Mouse (Mus musculus): Measurements from ENCODE around the gene Abhd16a. TPM values are rescaled to one million over a fixed set of nuclear protein-coding genes. Genes with fewer than 3 reads are reported as not detected.

The Abhd16a gene
- polyA plus RNA-seq, 1 experiment from 2014 or later = 89.6 TPM

- Histone ChIP-seq H3K9me3 (no peaks in the 10 kb centered on the region), H3K27ac (peak overlapping the region; percentile 88; the same call in 1 of the 2 replicates), H3K4me1 (peaks cover 30% of the 10 kb centered on the region), H3K36me3 (peaks cover 45% of the 10 kb centered on the region), H3K9ac (peak overlapping the region; percentile 89), H3K4me2 (peak overlapping the region; percentile 83), H3K4me3 (peak overlapping the region; percentile 82), H3K27me3 (no peaks in the 10 kb centered on the region)
- no peak for ATAC-seq (ENCODE audit: insufficient number of reproducible peaks, insufficient read depth, low FRiP score, low TSS enrichment, low read depth)
- WGBS = 67% methylated on average over 13 of the region's 13 CpGs
These were observed 38.0 kb downstream of the Abhd16a start for GRCm38 (mm10) chr17:35127017-35127416.

- WGBS = 77% methylated on average over 11 of the region's 11 CpGs
- no peak for ATAC-seq (ENCODE audit: insufficient number of reproducible peaks, insufficient read depth, low FRiP score, low TSS enrichment, low read depth)
- Histone ChIP-seq H3K4me1 (peaks cover 23% of the 10 kb centered on the region), H3K9ac (no peak overlapping the region), H3K4me3 (no peak overlapping the region), H3K4me2 (no peak overlapping the region), H3K36me3 (peaks cover 38% of the 10 kb centered on the region), H3K9me3 (no peaks in the 10 kb centered on the region), H3K27me3 (no peaks in the 10 kb centered on the region), H3K27ac (no peak overlapping the region)
These were observed 39.9 kb downstream of the Abhd16a start for GRCm38 (mm10) chr17:35128996-35129395.

- no peaks in the 10 kb centered on the region for H3K9me3 ChIP-seq
These were observed 42.0 kb downstream of the Abhd16a start for GRCm38 (mm10) chr17:35131038-35131437.

GRCm38 (mm10) chr17:35131500-35132173 lies 42.6 kb downstream of the Abhd16a start, which contains the start of gene Apom:
Apom (minus strand) TSS chr17:35132050.
- peaks cover 18% of the 10 kb centered on the region for H3K4me1 ChIP-seq
- H3K27ac ChIP-seq = no peak within 1 kb of the TSS
- H3K4me2 ChIP-seq = no peak within 1 kb of the TSS
- peaks cover 29% of the 10 kb centered on the region for H3K36me3 ChIP-seq
- WGBS = 75% methylated on average over 15 of the region's 15 CpGs
- no peak within 1 kb of the TSS for H3K4me3 ChIP-seq
- no peaks in the 10 kb centered on the region for H3K27me3 ChIP-seq
- H3K9ac ChIP-seq = no peak within 1 kb of the TSS
- ATAC-seq (ENCODE audit: insufficient number of reproducible peaks, insufficient read depth, low FRiP score, low TSS enrichment, low read depth) = no peak
- no peaks in the 10 kb centered on the region for H3K9me3 ChIP-seq

More at GRCm38 (mm10) chr17:35131038-35131437, 42.0 kb downstream of the Abhd16a start:
- 90% methylated on average over 8 of the region's 8 CpGs for WGBS
- Histone ChIP-seq H3K27me3 (no peaks in the 10 kb centered on the region), H3K4me2 (no peak overlapping the region), H3K36me3 (peaks cover 29% of the 10 kb centered on the region), H3K4me3 (no peak overlapping the region), H3K9ac (no peak overlapping the region), H3K4me1 (peaks cover 14% of the 10 kb centered on the region), H3K27ac (no peak overlapping the region)
- no peak for ATAC-seq (ENCODE audit: insufficient number of reproducible peaks, insufficient read depth, low FRiP score, low TSS enrichment, low read depth)

GRCm38 (mm10) chr17:35132174-35132560 lies 43.1 kb downstream of the Abhd16a start:
- 80% methylated on average over 3 of the region's 3 CpGs for WGBS
- Histone ChIP-seq H3K27me3 (no peaks in the 10 kb centered on the region), H3K4me1 (peaks cover 18% of the 10 kb centered on the region), H3K36me3 (peaks cover 29% of the 10 kb centered on the region), H3K4me2 (no peak overlapping the region), H3K9me3 (no peaks in the 10 kb centered on the region), H3K4me3 (no peak overlapping the region), H3K27ac (no peak overlapping the region), H3K9ac (no peak overlapping the region)
- ATAC-seq (ENCODE audit: insufficient number of reproducible peaks, insufficient read depth, low FRiP score, low TSS enrichment, low read depth) = no peak

GRCm38 (mm10) chr17:35133517-35133916 lies 44.5 kb downstream of the Abhd16a start:
- peaks cover 15% of the 10 kb centered on the region for H3K4me1 ChIP-seq
- no peak overlapping the region for H3K4me3 ChIP-seq
- ATAC-seq (ENCODE audit: insufficient number of reproducible peaks, insufficient read depth, low FRiP score, low TSS enrichment, low read depth) = no peak
- H3K9ac ChIP-seq = no peak overlapping the region
- H3K27me3 ChIP-seq = no peaks in the 10 kb centered on the region
- H3K9me3 ChIP-seq = no peaks in the 10 kb centered on the region
- H3K27ac ChIP-seq = no peak overlapping the region
- peaks cover 26% of the 10 kb centered on the region for H3K36me3 ChIP-seq
- 92% methylated on average over 7 of the region's 7 CpGs for WGBS
- no peak overlapping the region for H3K4me2 ChIP-seq

- Histone ChIP-seq H3K36me3 (peaks cover 28% of the 10 kb centered on the region), H3K4me2 (peak within 1 kb of the TSS; percentile 73), H3K27me3 (no peaks in the 10 kb centered on the region), H3K4me1 (peaks cover 15% of the 10 kb centered on the region), H3K9ac (peak within 1 kb of the TSS; percentile 84), H3K27ac (peak within 1 kb of the TSS; percentile 95), H3K4me3 (peak within 1 kb of the TSS; percentile 73), H3K9me3 (no peaks in the 10 kb centered on the region)
- ATAC-seq (ENCODE audit: insufficient number of reproducible peaks, insufficient read depth, low FRiP score, low TSS enrichment, low read depth) = peak; percentile 91
- under 1% methylated on average over 66 of the region's 66 CpGs for WGBS
These were observed 45.9 kb downstream of the Abhd16a start, which contains the start of gene Bag6 for GRCm38 (mm10) chr17:35134801-35135590. Bag6 (plus strand) TSS chr17:35135178.

- peak; percentile 56 for ATAC-seq (ENCODE audit: insufficient number of reproducible peaks, insufficient read depth, low FRiP score, low TSS enrichment, low read depth)
- Histone ChIP-seq H3K27me3 (no peaks in the 10 kb centered on the region), H3K4me2 (peak overlapping the region; percentile 73), H3K9me3 (no peaks in the 10 kb centered on the region), H3K27ac (peak overlapping the region; percentile 95), H3K36me3 (peaks cover 31% of the 10 kb centered on the region), H3K9ac (peak overlapping the region; percentile 84), H3K4me3 (peak overlapping the region; percentile 73), H3K4me1 (peaks cover 15% of the 10 kb centered on the region)
- under 1% methylated on average over 43 of the region's 43 CpGs for WGBS
These were observed 46.7 kb downstream of the Abhd16a start for GRCm38 (mm10) chr17:35135591-35136320.

GRCm38 (mm10) chr17:35139269-35139668 lies 50.2 kb downstream of the Abhd16a start:
- Histone ChIP-seq H3K9me3 (no peaks in the 10 kb centered on the region), H3K27ac (no peak overlapping the region), H3K4me2 (no peak overlapping the region), H3K27me3 (no peaks in the 10 kb centered on the region), H3K36me3 (peaks cover 62% of the 10 kb centered on the region), H3K4me1 (peaks cover 15% of the 10 kb centered on the region), H3K4me3 (no peak overlapping the region), H3K9ac (no peak overlapping the region)
- WGBS = 92% methylated on average over 3 of the region's 3 CpGs
- no peak for ATAC-seq (ENCODE audit: insufficient number of reproducible peaks, insufficient read depth, low FRiP score, low TSS enrichment, low read depth)

GRCm38 (mm10) chr17:35140490-35140996 lies 51.5 kb downstream of the Abhd16a start:
- Histone ChIP-seq H3K9ac (no peak overlapping the region), H3K27me3 (no peaks in the 10 kb centered on the region), H3K36me3 (peaks cover 75% of the 10 kb centered on the region), H3K4me2 (no peak overlapping the region), H3K9me3 (no peaks in the 10 kb centered on the region), H3K27ac (no peak overlapping the region), H3K4me3 (no peak overlapping the region), H3K4me1 (peaks cover 15% of the 10 kb centered on the region)
- no peak for ATAC-seq (ENCODE audit: insufficient number of reproducible peaks, insufficient read depth, low FRiP score, low TSS enrichment, low read depth)
- 75% methylated on average over 16 of the region's 16 CpGs for WGBS

- Histone ChIP-seq H3K9me3 (no peaks in the 10 kb centered on the region), H3K9ac (no peak overlapping the region), H3K27ac (no peak overlapping the region), H3K4me1 (peaks cover 6% of the 10 kb centered on the region), H3K36me3 (peaks cover 89% of the 10 kb centered on the region), H3K4me2 (no peak overlapping the region), H3K4me3 (no peak overlapping the region), H3K27me3 (no peaks in the 10 kb centered on the region)
- no peak for ATAC-seq (ENCODE audit: insufficient number of reproducible peaks, insufficient read depth, low FRiP score, low TSS enrichment, low read depth)
- 86% methylated on average over 6 of the region's 6 CpGs for WGBS
These were observed 52.9 kb downstream of the Abhd16a start for GRCm38 (mm10) chr17:35141971-35142370.

Measured in embryonic facial prominence, embryonic 13.5 days (tissue).